Mouse (Mus musculus) C3H10T1/2 (cell line): Measurements from ENCODE around the gene Gsdmc4. TPM values are rescaled to one million over a fixed set of nuclear protein-coding genes. Genes with fewer than 3 reads are reported as not detected.

Experiments used
- polyA plus RNA-seq, 2 experiments: library from polyadenylated mRNA; unstranded; fragments of >200 nt; fragmentation: generic; extraction: Trizol; gene quantifications; one replicate each; pipeline ENCODE4 v1.2.1; 2012; ENCODE audit warnings: missing spikeins in 2 of 2

Gsdmc4 gene
- under 1 TPM; 0.01 to 0.02 TPM for polyA plus RNA-seq

GRCm38 (mm10) chr15:63912197-63912596 is at the start of gene Gsdmc4:
Gene Gsdmc4, minus strand, starts transcription at chr15:63912297.

GRCm38 (mm10) chr15:63878458-63878857 is 33.6 kb downstream of the Gsdmc4 start, which contains the start of gene Gsdmc3:
Gene Gsdmc3, minus strand, starts transcription at chr15:63878558.

Other genes starting within 250 kb of the Gsdmc4 start
- not detected for gene Gsdmc2, start 67.1 kb downstream of the Gsdmc4 start, polyA plus RNA-seq
- gene Gsdmc3, start 33.7 kb downstream of the Gsdmc4 start, polyA plus RNA-seq, result not detected
- gene Fam49b, start 148.2 kb upstream of the Gsdmc4 start, polyA plus RNA-seq, result 10 to 100 TPM in 1 of 2 experiments, 1 to 10 TPM in 1; 2.3 to 11.6 TPM